Mouse (Mus musculus) cerebellum, adult 2 months (tissue): ENCODE measurements around the gene Mical3. TPM values are rescaled to one million over a fixed set of nuclear protein-coding genes. Genes with fewer than 3 reads are reported as not detected.

Experiments used
- DNase-seq, 2 experiments: peaks; one replicate each; pipeline ENCODE4 v3.0.0; 2021
- H3K27ac ChIP-seq: fragments of 200-500 bp; 2 replicates; pipeline ENCODE4 v1.5.1; 2012; ENCODE audit warnings: low read length, control low read depth, inconsistent platforms; ENCODE audit not compliant: insufficient read depth
- H3K27me3 ChIP-seq: fragments of 200-500 bp; 2 replicates; pipeline ENCODE4 v1.6.1; 2012; ENCODE audit warnings: inconsistent platforms, mild to moderate bottlenecking, low read length, moderate library complexity; ENCODE audit not compliant: control insufficient read depth, insufficient read depth
- H3K4me1 ChIP-seq: fragments of 200-500 bp; 2 replicates; pipeline ENCODE4 v1.6.1; 2011; ENCODE audit warnings: low read length; ENCODE audit not compliant: control insufficient read depth, insufficient read depth
- H3K4me3 ChIP-seq: fragments of 200-500 bp; replicated peaks from 2 replicates; pipeline ENCODE3; 2011; ENCODE audit warnings: mild to moderate bottlenecking, low read depth, low read length, control low read depth; ENCODE audit not compliant: insufficient read depth
- CTCF ChIP-seq: fragments of 200-500 bp; IDR thresholded peaks from 2 replicates; pipeline ENCODE4 v1.5.1; 2011; ENCODE audit warnings: low read depth, mild to moderate bottlenecking, control low read depth, low read length, moderate library complexity, borderline replicate concordance; ENCODE audit not compliant: insufficient read depth
- POLR2A ChIP-seq: fragments of 200-500 bp; IDR thresholded peaks from 2 replicates; pipeline ENCODE4 v1.6.1; 2011; ENCODE audit warnings: low read length, control low read depth, borderline replicate concordance; ENCODE audit not compliant: insufficient read depth
- WGBS: fragments of 180-500 bp; shearing (Covaris S2); methylation state at CpG from one replicate; pipeline ENCODE4 v1.1.7; 2018; 5-methylcytosine and 5-hydroxymethylcytosine counted together
- polyA plus RNA-seq: library from polyadenylated mRNA; depleted of rRNA; stranded (reverse); fragments of >200 nt; gene quantifications from 2 replicates; pipeline ENCODE4 v1.2.3, GENCODE M21; 2012

Mical3 gene
- polyA plus RNA-seq, 1 experiment = 75.7 TPM

GRCm38 (mm10) chr6:120976991-120977390, 153.8 kb downstream of the Mical3 start:
- WGBS = 55% methylated on average over 11 of the region's 11 CpGs
- TF ChIP-seq CTCF = no peak
- TF ChIP-seq POLR2A = no peak
- Histone ChIP-seq H3K27ac (no peak overlapping the region), H3K4me1 (0 out of 2 replicates have a peak, but pooled peaks cover 4% of the 10 kb centered on the region), H3K4me3 (no peak overlapping the region), H3K27me3 (no peaks in the 10 kb centered on the region)
- no peak for DNase-seq

- Histone ChIP-seq H3K4me3 (no peak overlapping the region), H3K4me1 (0 out of 2 replicates have a peak, but pooled peaks cover 3% of the 10 kb centered on the region), H3K27me3 (no peaks in the 10 kb centered on the region), H3K27ac (no peak overlapping the region)
- no peak for DNase-seq
- TF ChIP-seq POLR2A (no peak), CTCF (no peak)
- 83% methylated on average over 12 of the region's 12 CpGs for WGBS
Measured at GRCm38 (mm10) chr6:120976097-120976496, 154.7 kb downstream of the Mical3 start.

- TF ChIP-seq CTCF = peak; percentile 100
- no peak for TF ChIP-seq POLR2A
- no peak overlapping the region for H3K27ac ChIP-seq
- 0 out of 2 replicates have a peak, but pooled peaks cover 3% of the 10 kb centered on the region for H3K4me1 ChIP-seq
- peak; percentile 84 to 94 for DNase-seq
- 53% methylated on average over 14 of the region's 14 CpGs for WGBS
- no peak overlapping the region for H3K4me3 ChIP-seq
- no peaks in the 10 kb centered on the region for H3K27me3 ChIP-seq
Measured at GRCm38 (mm10) chr6:120971797-120972590, 158.8 kb downstream of the Mical3 start.

DNA sequence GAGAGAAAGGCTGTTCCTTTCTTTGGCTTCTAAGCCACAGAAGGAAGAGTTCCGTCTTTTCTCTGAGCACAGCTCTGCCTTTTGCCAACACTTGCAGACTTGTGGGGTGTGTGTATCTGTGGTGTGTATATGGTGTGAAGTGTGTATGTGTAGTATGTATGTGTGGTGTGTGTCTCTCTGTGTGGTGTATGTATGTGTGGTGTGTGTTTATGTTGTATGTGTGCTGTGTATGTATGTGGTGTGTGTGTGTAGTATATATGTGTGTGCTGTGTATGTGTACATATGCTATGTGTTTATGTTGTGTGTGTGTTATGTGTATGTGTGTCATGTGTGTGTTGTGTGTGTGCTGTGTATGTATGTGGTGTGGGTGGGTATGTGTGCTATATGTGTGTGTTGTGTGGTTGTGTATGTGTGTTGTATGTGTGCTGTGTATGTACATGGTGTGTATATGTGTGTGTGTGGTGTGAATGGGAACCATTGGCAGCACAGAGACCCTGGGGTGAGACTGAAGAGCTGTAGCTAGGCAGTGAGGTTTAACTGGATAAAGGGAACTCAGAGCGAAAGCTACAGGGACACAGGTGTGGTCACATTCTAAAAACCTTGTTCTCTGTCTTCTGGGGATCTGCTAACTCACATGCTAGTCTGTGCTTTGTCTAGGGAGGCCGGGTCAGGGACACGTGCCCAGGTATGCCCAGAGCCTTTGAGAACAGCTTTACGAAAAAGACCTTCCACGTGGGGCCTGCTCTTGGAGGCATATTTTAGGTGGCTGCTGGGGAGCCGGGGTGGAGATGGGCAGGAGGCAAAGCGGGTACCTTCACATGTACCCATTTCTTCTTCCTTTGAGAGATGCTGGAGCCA, 159.6 kb downstream of the Mical3 start:
- DNase-seq = no peak
- WGBS = 68% methylated on average over 8 of the region's 8 CpGs
- TF ChIP-seq CTCF (no peak), POLR2A (no peak)
- 0 out of 2 replicates have a peak, but pooled peaks cover 3% of the 10 kb centered on the region for H3K4me1 ChIP-seq
- no peaks in the 10 kb centered on the region for H3K27me3 ChIP-seq
- no peak overlapping the region for H3K4me3 ChIP-seq
- no peak overlapping the region for H3K27ac ChIP-seq

- WGBS = 65% methylated on average over 13 of the region's 13 CpGs
- no peak for DNase-seq
- H3K27ac ChIP-seq = no peak overlapping the region
- no peaks in the 10 kb centered on the region for H3K27me3 ChIP-seq
- H3K4me1 ChIP-seq = no peaks in the 10 kb centered on the region
- no peak overlapping the region for H3K4me3 ChIP-seq
- no peak for TF ChIP-seq POLR2A
- no peak for TF ChIP-seq CTCF
Measured at GRCm38 (mm10) chr6:120965814-120966213, 165.0 kb downstream of the Mical3 start.

DNA sequence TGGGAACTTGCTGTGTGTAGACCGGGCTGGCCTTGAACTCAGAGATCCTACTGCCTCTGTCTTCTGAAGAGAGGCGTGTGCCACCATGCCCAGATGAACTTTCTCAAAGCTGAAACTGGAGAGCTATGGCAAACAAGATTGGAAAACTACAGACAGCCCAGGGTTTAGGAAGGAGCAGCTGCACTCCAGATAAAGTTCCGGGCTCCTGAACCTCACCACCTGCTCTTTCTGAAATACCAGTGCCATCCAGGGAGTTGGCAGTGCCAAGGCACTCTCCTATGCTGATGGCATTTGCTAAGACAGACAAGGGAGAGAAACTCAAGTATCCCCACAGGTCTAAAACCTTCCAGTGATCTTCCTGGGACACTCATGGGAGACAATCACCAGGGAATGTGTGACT, 166.6 kb downstream of the Mical3 start:
- Histone ChIP-seq H3K27me3 (no peaks in the 10 kb centered on the region), H3K4me1 (no peaks in the 10 kb centered on the region), H3K4me3 (no peak overlapping the region), H3K27ac (no peak overlapping the region)
- no peak for TF ChIP-seq CTCF
- TF ChIP-seq POLR2A = no peak
- 53% methylated on average over 3 of the region's 3 CpGs for whole genome bisulfite sequencing
- DNase-seq = peak in 1 of 2 experiments; percentile 49

DNA sequence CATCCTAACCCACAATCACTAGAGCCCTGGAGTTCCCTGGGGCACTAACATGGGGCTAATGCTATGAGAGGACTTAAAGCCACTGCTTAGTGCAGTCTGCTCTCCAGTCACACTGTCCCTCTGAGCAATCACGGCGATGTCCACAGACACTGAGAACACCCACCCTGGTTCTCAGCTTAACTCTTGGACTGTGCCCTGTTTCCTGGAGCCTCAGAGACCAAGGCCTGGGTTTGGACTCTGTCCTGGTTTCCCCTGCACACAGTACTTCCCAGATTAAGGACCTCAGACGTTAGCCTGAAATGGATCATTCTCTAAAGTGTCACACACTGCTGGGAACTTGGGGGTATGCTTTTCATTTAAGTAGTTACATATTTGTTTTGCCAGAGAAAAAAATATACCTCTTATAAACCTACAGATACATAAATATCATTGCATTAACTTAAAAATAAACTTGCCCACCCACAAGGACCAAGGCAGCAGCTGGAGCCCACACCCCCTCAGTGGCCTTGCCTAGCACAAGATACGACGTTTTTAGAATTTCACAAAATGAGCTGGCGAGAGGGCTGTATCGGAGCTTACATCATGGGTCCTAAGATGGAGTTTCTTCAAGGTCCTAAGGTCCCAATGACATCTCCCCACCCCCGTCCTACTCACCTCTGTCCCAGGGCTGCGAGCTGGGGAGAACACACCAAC, 170.3 kb downstream of the Mical3 start:
- H3K27ac ChIP-seq = no peak overlapping the region
- DNase-seq = no peak
- TF ChIP-seq POLR2A (no peak), CTCF (no peak)

DNA sequence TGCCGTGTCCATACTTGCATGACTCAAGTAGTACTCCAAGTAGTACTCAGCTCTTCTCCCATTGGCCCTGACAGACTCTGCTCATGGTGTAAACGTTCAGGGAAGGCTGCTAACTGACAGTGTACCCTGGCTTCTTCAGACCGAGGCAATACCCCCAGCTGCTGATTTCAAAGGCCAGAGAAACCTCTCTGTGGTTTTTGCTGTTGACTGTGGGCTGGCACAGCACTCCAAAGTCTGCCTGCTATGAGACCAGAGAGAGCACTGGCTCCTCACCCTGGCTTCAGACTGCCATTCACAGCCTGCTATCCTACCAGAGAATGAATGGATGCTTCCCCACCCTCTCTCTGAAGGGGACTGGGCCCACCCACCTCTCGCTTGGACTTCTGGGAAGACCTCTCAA, 173.5 kb downstream of the Mical3 start:
- 81% methylated on average over 4 of the region's 4 CpGs for WGBS
- no peaks in the 10 kb centered on the region for H3K4me1 ChIP-seq
- DNase-seq = no peak
- no peaks in the 10 kb centered on the region for H3K27me3 ChIP-seq
- H3K27ac ChIP-seq = no peak overlapping the region
- no peak overlapping the region for H3K4me3 ChIP-seq
- TF ChIP-seq CTCF (no peak), POLR2A (no peak)

More for the DNA sequence above, 170.3 kb downstream of the Mical3 start:
- H3K4me1 ChIP-seq = no peaks in the 10 kb centered on the region
- WGBS = 82% methylated on average over 9 of the region's 9 CpGs
- no peak overlapping the region for H3K4me3 ChIP-seq
- H3K27me3 ChIP-seq = no peaks in the 10 kb centered on the region
